Mouse (Mus musculus): ENCODE data around the gene Stra6l. TPM values are rescaled to one million over a fixed set of nuclear protein-coding genes. Genes with fewer than 3 reads are reported as not detected.

The Stra6l gene
- polyA plus RNA-seq, 1 experiment = 6.3 TPM

- no peak for DNase-seq
- 93% methylated on average over 8 of the region's 8 CpGs for WGBS
- no peaks in the 10 kb centered on the region for H3K36me3 ChIP-seq (ENCODE audit: control insufficient read depth, insufficient read depth, low read length)
- TF ChIP-seq CTCF (conservative IDR thresholded peaks at IDR 0.05; ENCODE audit: insufficient read depth, insufficient read length, low read depth, low read length) (no peak), POLR2A (IDR thresholded peaks at IDR 0.05; ENCODE audit: low read depth, low read length) (no peak)
- no peaks in the 10 kb centered on the region for H3K4me1 ChIP-seq (ENCODE audit: control insufficient read depth, insufficient read depth, low read length)
- H3K27me3 ChIP-seq (replicated peaks; ENCODE audit: control insufficient read depth, insufficient read depth, low read length) = no peaks in the 10 kb centered on the region
- H3K4me3 ChIP-seq (ENCODE audit: insufficient read depth, low read depth, low read length) = no peak overlapping the region
- no peak overlapping the region for H3K27ac ChIP-seq (ENCODE audit: insufficient read depth, low read depth, low read length)
These were observed 19.0 kb downstream of the Stra6l start for GRCm38 (mm10) chr4:45867416-45867815.

GRCm38 (mm10) chr4:45869021-45869815 lies 20.8 kb downstream of the Stra6l start:
- WGBS = 66% methylated on average over 24 of the region's 24 CpGs
- no peak overlapping the region for H3K27ac ChIP-seq (ENCODE audit: insufficient read depth, low read depth, low read length)
- H3K27me3 ChIP-seq (replicated peaks; ENCODE audit: control insufficient read depth, insufficient read depth, low read length) = no peaks in the 10 kb centered on the region

GRCm38 (mm10) chr4:45872147-45872546 lies 23.7 kb downstream of the Stra6l start:
- DNase-seq = no peak
- TF ChIP-seq POLR2A (IDR thresholded peaks at IDR 0.05; ENCODE audit: low read depth, low read length) = no peak
- TF ChIP-seq CTCF (conservative IDR thresholded peaks at IDR 0.05; ENCODE audit: insufficient read depth, insufficient read length, low read depth, low read length) = no peak
- Histone ChIP-seq H3K27me3 (replicated peaks; ENCODE audit: control insufficient read depth, insufficient read depth, low read length) (no peaks in the 10 kb centered on the region), H3K4me1 (ENCODE audit: control insufficient read depth, insufficient read depth, low read length) (no peaks in the 10 kb centered on the region), H3K27ac (ENCODE audit: insufficient read depth, low read depth, low read length) (no peak overlapping the region), H3K4me3 (ENCODE audit: insufficient read depth, low read depth, low read length) (no peak overlapping the region), H3K36me3 (ENCODE audit: control insufficient read depth, insufficient read depth, low read length) (no peaks in the 10 kb centered on the region)
- 88% methylated on average over 1 of the region's 2 CpGs for WGBS

More at GRCm38 (mm10) chr4:45869021-45869815, 20.8 kb downstream of the Stra6l start:
- H3K36me3 ChIP-seq (ENCODE audit: control insufficient read depth, insufficient read depth, low read length) = no peaks in the 10 kb centered on the region
- TF ChIP-seq POLR2A (IDR thresholded peaks at IDR 0.05; ENCODE audit: low read depth, low read length) (no peak), CTCF (conservative IDR thresholded peaks at IDR 0.05; ENCODE audit: insufficient read depth, insufficient read length, low read depth, low read length) (no peak)
- H3K4me1 ChIP-seq (ENCODE audit: control insufficient read depth, insufficient read depth, low read length) = no peaks in the 10 kb centered on the region
- H3K4me3 ChIP-seq (ENCODE audit: insufficient read depth, low read depth, low read length) = no peak overlapping the region
- no peak for DNase-seq

GRCm38 (mm10) chr4:45878929-45879328 lies 30.5 kb downstream of the Stra6l start:
- Histone ChIP-seq H3K4me3 (ENCODE audit: insufficient read depth, low read depth, low read length) (no peak overlapping the region), H3K27ac (ENCODE audit: insufficient read depth, low read depth, low read length) (no peak overlapping the region), H3K27me3 (replicated peaks; ENCODE audit: control insufficient read depth, insufficient read depth, low read length) (no peaks in the 10 kb centered on the region), H3K4me1 (ENCODE audit: control insufficient read depth, insufficient read depth, low read length) (no peaks in the 10 kb centered on the region), H3K36me3 (ENCODE audit: control insufficient read depth, insufficient read depth, low read length) (no peaks in the 10 kb centered on the region)
- 47% methylated on average over 5 of the region's 5 CpGs for WGBS
- DNase-seq = peak; percentile 61
- TF ChIP-seq POLR2A (IDR thresholded peaks at IDR 0.05; ENCODE audit: low read depth, low read length) (no peak), CTCF (conservative IDR thresholded peaks at IDR 0.05; ENCODE audit: insufficient read depth, insufficient read length, low read depth, low read length) (peak; percentile 47)

GRCm38 (mm10) chr4:45882521-45882920 lies 34.1 kb downstream of the Stra6l start:
- no peak overlapping the region for H3K27ac ChIP-seq (ENCODE audit: insufficient read depth, low read depth, low read length)
- DNase-seq = no peak
- no peaks in the 10 kb centered on the region for H3K4me1 ChIP-seq (ENCODE audit: control insufficient read depth, insufficient read depth, low read length)
- no peaks in the 10 kb centered on the region for H3K36me3 ChIP-seq (ENCODE audit: control insufficient read depth, insufficient read depth, low read length)
- WGBS = 76% methylated on average over 9 of the region's 9 CpGs
- no peaks in the 10 kb centered on the region for H3K27me3 ChIP-seq (replicated peaks; ENCODE audit: control insufficient read depth, insufficient read depth, low read length)
- no peak overlapping the region for H3K4me3 ChIP-seq (ENCODE audit: insufficient read depth, low read depth, low read length)
- no peak for TF ChIP-seq POLR2A (IDR thresholded peaks at IDR 0.05; ENCODE audit: low read depth, low read length)
- TF ChIP-seq CTCF (conservative IDR thresholded peaks at IDR 0.05; ENCODE audit: insufficient read depth, insufficient read length, low read depth, low read length) = no peak

- Histone ChIP-seq H3K36me3 (ENCODE audit: control insufficient read depth, insufficient read depth, low read length) (no peaks in the 10 kb centered on the region), H3K27me3 (replicated peaks; ENCODE audit: control insufficient read depth, insufficient read depth, low read length) (no peaks in the 10 kb centered on the region), H3K27ac (ENCODE audit: insufficient read depth, low read depth, low read length) (no peak overlapping the region), H3K4me3 (ENCODE audit: insufficient read depth, low read depth, low read length) (no peak overlapping the region), H3K4me1 (ENCODE audit: control insufficient read depth, insufficient read depth, low read length) (no peaks in the 10 kb centered on the region)
- peak; percentile 8 for DNase-seq
- 89% methylated on average over 16 of the region's 16 CpGs for WGBS
- no peak for TF ChIP-seq POLR2A (IDR thresholded peaks at IDR 0.05; ENCODE audit: low read depth, low read length)
- no peak for TF ChIP-seq CTCF (conservative IDR thresholded peaks at IDR 0.05; ENCODE audit: insufficient read depth, insufficient read length, low read depth, low read length)
These were observed 34.8 kb downstream of the Stra6l start for GRCm38 (mm10) chr4:45883250-45883649.

- WGBS = 75% methylated on average over 6 of the region's 6 CpGs
- no peaks in the 10 kb centered on the region for H3K36me3 ChIP-seq (ENCODE audit: control insufficient read depth, insufficient read depth, low read length)
- no peak overlapping the region for H3K4me3 ChIP-seq (ENCODE audit: insufficient read depth, low read depth, low read length)
- no peak for TF ChIP-seq POLR2A (IDR thresholded peaks at IDR 0.05; ENCODE audit: low read depth, low read length)
- no peaks in the 10 kb centered on the region for H3K27me3 ChIP-seq (replicated peaks; ENCODE audit: control insufficient read depth, insufficient read depth, low read length)
- no peak overlapping the region for H3K27ac ChIP-seq (ENCODE audit: insufficient read depth, low read depth, low read length)
- no peak for DNase-seq
- H3K4me1 ChIP-seq (ENCODE audit: control insufficient read depth, insufficient read depth, low read length) = no peaks in the 10 kb centered on the region
These were observed 41.0 kb downstream of the Stra6l start for GRCm38 (mm10) chr4:45889487-45889886.
